Mouse (Mus musculus): ENCODE measurements at regions not wholly inside any gene's neighbourhood (a gene's known extent, or its start where the extent isn't known, plus 50 kb on each side); places are given as distances from the start of the nearest gene placed in this dataset.
"Not testable (repeated sequence)": the region's sequence is repeated elsewhere in the genome, so short reads cannot be mapped to it uniquely, and the experiment has no call there.

GRCm38 (mm10) chr11:16649599-16649998 is 102.4 kb upstream of the Egfr start:
- no peak for DNase-seq

DNA sequence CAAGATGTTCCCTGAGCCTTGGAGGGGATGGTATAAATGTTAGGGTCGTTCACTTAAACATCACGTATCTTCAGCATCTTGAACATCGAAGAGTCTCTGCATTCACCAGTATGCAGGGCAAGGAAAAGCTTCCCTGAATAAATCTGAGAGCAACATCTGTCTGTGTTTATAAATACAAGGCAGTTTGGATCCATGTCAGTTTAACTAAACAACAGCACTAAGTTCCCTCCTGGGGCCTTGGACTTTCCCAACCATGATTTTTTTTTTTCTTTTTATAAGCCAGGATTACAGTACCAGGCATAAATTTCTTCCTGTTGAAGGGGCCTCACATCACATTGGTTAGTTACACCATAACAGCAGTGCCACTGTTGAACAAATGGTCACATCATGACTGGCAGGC is 88.2 kb upstream of the Egfr start:
- DNase-seq, result no peak

DNA sequence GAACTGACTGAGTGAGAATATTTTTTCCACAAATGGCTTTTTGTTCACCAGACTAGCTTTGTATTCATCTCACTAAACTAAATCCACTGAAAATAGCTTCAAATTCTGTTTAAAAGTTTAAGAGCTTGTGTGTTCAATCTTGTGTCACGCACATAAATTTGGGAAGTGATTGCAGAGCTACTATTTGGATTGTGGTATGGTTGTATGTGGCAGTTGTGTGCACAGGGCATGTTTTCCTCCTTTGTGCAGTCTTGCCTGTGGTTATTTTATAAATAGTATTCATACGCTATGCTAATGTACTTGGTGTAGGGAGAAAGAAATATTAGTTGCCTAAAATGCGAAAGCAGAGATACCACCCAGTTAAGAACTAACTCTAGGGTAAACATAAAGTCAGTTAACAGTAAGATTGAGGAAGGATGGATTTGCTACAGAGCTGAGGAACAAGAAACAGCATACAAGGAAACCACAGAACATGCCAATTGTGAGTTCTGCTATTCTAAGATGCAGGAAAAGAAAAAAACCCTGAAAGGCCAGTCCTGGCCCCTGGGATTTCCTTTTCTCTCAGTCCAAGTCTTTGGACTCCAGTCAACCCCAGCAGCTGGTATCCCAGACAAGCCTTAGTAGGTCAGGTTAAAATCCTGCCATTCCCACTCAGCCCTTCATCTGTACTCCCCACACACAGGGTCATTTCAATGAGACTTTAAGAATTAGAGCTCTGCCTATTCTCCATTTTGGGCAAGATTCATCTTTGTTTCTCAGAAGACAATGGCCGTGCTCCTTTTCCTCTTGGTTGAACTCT is 82.4 kb upstream of the Egfr start:
- DNase-seq, result peak; percentile 0

GRCm38 (mm10) chr11:16670282-16670681 is 81.7 kb upstream of the Egfr start:
- DNase-seq, result no peak

DNA sequence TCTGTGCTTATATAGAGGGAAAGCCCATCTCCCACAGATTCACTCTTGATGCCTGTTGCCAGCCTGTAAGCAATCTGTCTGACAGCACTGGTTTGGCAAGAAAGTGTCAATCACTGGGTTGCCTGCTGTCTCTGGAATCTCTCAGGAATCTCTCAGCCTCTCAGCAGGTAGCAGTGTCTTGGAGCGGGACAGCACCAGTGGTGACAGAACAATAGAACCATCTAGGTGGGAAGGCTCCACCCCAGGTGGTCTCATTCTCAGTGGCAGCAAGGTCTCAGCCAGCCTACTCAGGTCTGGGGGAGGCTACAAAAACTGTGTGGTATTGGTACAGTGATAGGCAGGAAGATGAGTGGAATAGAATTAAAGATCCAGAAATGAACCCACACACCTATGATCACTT is 76.1 kb upstream of the Egfr start:
- not testable (repeated sequence) for DNase-seq

DNA sequence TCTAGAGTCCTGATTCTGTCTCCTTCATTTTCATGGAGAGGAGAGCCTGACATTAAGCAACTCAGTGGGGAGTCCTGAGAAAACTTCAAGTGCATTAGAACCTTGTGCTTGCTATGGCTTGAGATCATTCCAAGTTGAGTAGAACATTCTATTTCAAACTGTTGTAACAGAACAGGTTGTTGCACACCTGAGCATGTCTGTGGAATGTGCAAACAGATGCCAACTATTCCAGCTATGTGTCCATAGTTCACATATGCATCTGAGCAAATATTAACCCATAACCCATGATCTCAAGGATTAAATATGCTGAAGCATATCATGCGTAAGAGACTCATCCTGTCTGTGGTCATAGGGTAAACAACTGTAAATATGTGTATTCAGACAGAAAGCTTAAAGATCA is 68.5 kb upstream of the Egfr start:
- DNase-seq, result no peak

GRCm38 (mm10) chr11:16695596-16695995 is 56.4 kb upstream of the Egfr start:
- no peak for DNase-seq

DNA sequence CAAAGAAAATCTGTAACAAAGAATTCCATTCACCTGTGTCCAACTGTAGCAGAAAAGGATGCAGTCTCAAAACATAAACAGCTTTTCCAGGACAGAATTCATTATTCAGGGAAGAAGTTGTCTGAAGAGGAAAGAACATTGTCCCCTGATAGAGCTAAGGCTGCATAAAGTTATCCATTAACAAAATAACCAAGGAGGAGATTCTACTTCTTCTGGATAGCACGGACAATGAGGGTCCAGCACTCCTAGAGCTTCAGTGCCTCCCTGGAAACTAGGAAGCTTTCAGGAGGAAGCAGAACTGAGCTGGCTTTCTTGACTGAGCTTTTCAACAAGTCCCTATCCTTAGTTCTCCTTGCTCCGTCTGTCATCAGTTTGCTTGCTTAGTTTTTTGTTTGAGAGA is 55.2 kb upstream of the Egfr start:
- DNase-seq, result no peak

DNA sequence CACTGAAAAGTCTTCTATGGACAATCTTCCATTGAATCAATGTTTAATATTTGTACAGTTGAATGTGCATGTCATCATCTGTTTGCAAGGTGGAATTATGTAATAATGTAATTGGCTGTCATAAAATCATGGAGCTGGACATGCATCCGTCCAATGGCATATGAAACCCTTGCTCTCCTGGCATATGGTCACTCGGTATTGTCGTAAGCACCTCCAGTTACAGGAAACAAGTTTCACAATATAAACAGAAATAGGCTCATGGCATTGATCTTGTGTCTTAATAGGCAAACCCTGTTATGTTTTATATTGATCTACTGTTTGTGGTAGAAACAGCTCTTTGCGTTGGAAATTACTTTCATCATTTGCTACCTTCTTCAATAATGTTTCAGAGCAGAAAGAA is 50.2 kb upstream of the Egfr start:
- no peak for DNase-seq
